Mouse (Mus musculus) kidney, adult 2 months (tissue): ENCODE measurements at regions not wholly inside any gene's neighbourhood (a gene's known extent, or its start where the extent isn't known, plus 50 kb on each side); places are given as distances from the start of the nearest gene placed in this dataset.
"Not testable (repeated sequence)": the region's sequence is repeated elsewhere in the genome, so short reads cannot be mapped to it uniquely, and the experiment has no call there.

Experiments used
- DNase-seq: peaks from one replicate; pipeline ENCODE4 v3.0.0; 2021
- H3K27ac ChIP-seq: fragments of 200-500 bp; 2 replicates; pipeline ENCODE4 v1.5.1; 2012; ENCODE audit warnings: low read depth, low read length, control low read depth, inconsistent platforms; ENCODE audit not compliant: insufficient read depth
- H3K27me3 ChIP-seq: fragments of 200-500 bp; replicated peaks from 2 replicates; pipeline ENCODE4 v1.6.1; 2012; ENCODE audit warnings: mild to moderate bottlenecking, moderate library complexity, low read length, inconsistent platforms; ENCODE audit not compliant: control insufficient read depth, insufficient read depth
- H3K36me3 ChIP-seq: fragments of 200-500 bp; 2 replicates; pipeline ENCODE4 v1.6.1; 2012; ENCODE audit warnings: mild to moderate bottlenecking, moderate library complexity, low read length, inconsistent platforms; ENCODE audit not compliant: control insufficient read depth, insufficient read depth
- H3K4me1 ChIP-seq: fragments of 200-500 bp; 2 replicates; pipeline ENCODE4 v1.6.1; 2011; ENCODE audit warnings: low read length; ENCODE audit not compliant: control insufficient read depth, insufficient read depth
- H3K4me3 ChIP-seq: fragments of 200-500 bp; 2 replicates; pipeline ENCODE4 v1.5.1; 2011; ENCODE audit warnings: mild to moderate bottlenecking, low read depth, low read length, control low read depth; ENCODE audit not compliant: insufficient read depth
- CTCF ChIP-seq: fragments of 200-500 bp; conservative IDR thresholded peaks from 2 replicates; pipeline ENCODE4 v1.5.1; 2011; ENCODE audit warnings: low read depth, mild to moderate bottlenecking, control low read depth, low read length, moderate library complexity, mixed read lengths; ENCODE audit not compliant: insufficient read depth, insufficient read length
- POLR2A ChIP-seq: fragments of 200-500 bp; IDR thresholded peaks from one replicate; pipeline ENCODE4 v1.6.1; 2011; ENCODE audit warnings: low read depth, low read length, control low read depth
- WGBS: fragments of 180-500 bp; shearing (Covaris S2); methylation state at CpG from one replicate; pipeline ENCODE4 v1.1.7; 2018; 5-methylcytosine and 5-hydroxymethylcytosine counted together

DNA sequence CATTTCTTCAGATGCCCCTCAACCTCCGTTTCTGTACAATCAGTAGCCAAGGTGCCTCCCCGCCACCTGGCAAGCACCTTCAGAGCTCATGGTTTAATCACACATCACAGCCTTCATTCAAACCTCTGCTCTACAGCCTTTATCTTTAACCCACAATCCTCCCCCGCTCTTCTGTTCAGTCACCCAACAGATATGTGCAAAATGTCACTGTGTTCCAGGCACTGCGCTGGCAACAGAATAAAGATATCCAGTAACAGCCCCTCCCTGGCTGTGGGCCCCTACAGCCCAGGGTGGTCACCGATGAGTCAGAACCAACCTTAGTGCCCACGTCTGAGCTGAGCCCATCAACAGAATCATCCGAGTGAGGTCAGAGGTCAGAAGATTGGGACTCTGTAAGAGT, 54.3 kb upstream of the Ddr1 start:
- Histone ChIP-seq H3K4me1 (no peaks in the 10 kb centered on the region), H3K27me3 (no peaks in the 10 kb centered on the region), H3K27ac (no peak overlapping the region), H3K36me3 (no peaks in the 10 kb centered on the region), H3K4me3 (no peak overlapping the region)
- 63% methylated on average over 7 of the region's 7 CpGs for WGBS
- no peak for DNase-seq
- TF ChIP-seq POLR2A (no peak), CTCF (no peak)

- DNase-seq, result peak; percentile 42
- Histone ChIP-seq H3K27me3 (no peaks in the 10 kb centered on the region), H3K4me1 (no peaks in the 10 kb centered on the region), H3K4me3 (no peak overlapping the region), H3K27ac (no peak overlapping the region), H3K36me3 (no peaks in the 10 kb centered on the region)
- TF ChIP-seq POLR2A, result no peak
- TF ChIP-seq CTCF, result no peak
- 58% methylated on average over 6 of the region's 6 CpGs for WGBS
These were observed 55.3 kb upstream of the Ddr1 start for GRCm38 (mm10) chr17:35759740-35760139.

DNA sequence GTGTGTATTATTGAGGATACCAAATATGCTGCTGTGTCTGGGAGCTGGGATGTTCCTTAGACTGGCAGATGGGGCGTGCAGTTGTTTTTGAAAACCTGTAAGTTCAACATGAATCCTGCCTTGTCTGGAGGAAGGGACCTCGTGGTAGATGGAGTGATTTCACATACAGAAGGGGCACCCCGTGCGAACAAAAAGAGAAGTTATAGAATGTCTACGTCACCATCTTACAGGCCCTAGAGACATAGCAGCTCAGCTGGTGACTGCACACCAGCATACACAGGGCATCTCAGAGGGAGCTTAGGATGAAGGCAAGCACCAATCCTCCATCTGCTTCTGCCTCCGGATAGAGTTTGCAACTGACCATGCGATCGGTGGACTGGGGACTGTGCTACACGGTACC, 58.2 kb upstream of the Ddr1 start:
- no peak for DNase-seq
- H3K27ac ChIP-seq, result no peak overlapping the region
- H3K36me3 ChIP-seq, result no peaks in the 10 kb centered on the region
- TF ChIP-seq CTCF, result no peak
- no peak for TF ChIP-seq POLR2A
- H3K4me1 ChIP-seq, result no peaks in the 10 kb centered on the region
- no peaks in the 10 kb centered on the region for H3K27me3 ChIP-seq
- 89% methylated on average over 9 of the region's 9 CpGs for WGBS
- no peak overlapping the region for H3K4me3 ChIP-seq

DNA sequence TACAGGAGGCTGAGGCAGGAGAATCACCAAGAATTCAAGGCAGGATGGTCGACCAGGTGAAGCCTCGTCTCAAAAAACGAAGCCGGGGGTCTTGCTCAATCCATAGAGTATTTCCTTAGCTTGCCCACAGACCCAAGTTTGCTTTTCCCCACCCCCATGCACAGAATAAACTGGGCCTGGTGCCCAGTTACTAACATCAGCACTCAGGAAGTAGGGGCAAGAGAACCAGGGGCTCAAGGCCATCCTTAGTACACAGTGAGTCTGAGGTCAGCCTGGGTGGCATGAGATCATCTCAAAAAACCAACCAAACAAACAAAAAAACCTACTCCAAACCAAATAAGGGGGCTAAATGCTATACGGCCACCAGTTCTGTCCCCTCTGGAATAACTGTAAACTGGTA, 58.4 kb upstream of the Ier3 start:
- TF ChIP-seq CTCF (no peak), POLR2A (no peak)
- Histone ChIP-seq H3K27me3 (no peaks in the 10 kb centered on the region), H3K4me3 (no peak overlapping the region), H3K27ac (no peak overlapping the region), H3K4me1 (no peaks in the 10 kb centered on the region), H3K36me3 (no peaks in the 10 kb centered on the region)
- 92% methylated on average over 5 of the region's 5 CpGs for WGBS
- no peak for DNase-seq

DNA sequence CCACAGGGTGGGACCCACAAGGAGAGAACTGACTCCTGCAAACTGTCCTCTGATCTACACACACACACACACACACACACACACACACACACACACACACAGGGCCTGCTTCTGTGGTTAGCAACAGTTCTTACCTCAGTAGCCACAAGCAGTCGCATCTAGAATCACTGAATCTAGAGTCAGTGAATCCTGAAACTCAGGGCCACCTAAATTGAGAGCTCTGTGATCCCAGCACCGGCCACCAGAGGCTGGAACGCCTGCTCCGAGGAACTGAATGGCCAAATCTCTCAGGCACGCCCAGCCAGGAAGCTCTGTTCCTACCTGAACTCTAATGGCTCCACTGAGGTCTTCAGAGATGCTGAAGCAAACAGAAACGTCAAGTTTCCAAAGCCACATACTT, 57.6 kb upstream of the Ier3 start:
- Histone ChIP-seq H3K36me3 (no peaks in the 10 kb centered on the region), H3K27me3 (no peaks in the 10 kb centered on the region), H3K4me1 (no peaks in the 10 kb centered on the region), H3K4me3 (no peak overlapping the region), H3K27ac (no peak overlapping the region)
- 37% methylated on average over 6 of the region's 6 CpGs for WGBS
- TF ChIP-seq POLR2A (no peak), CTCF (no peak; the same call in 1 of the 2 replicates)
- DNase-seq, result peak; percentile 44

GRCm38 (mm10) chr17:35766406-35766805, 55.1 kb upstream of the Ier3 start:
- DNase-seq, result no peak
- Histone ChIP-seq H3K27ac (no peak overlapping the region), H3K36me3 (no peaks in the 10 kb centered on the region), H3K4me1 (no peaks in the 10 kb centered on the region), H3K27me3 (no peaks in the 10 kb centered on the region), H3K4me3 (no peak overlapping the region)
- TF ChIP-seq CTCF (no peak), POLR2A (no peak)
- WGBS, result 52% methylated on average over 9 of the region's 9 CpGs

GRCm38 (mm10) chr17:35769175-35769960, 52.1 kb upstream of the Ier3 start:
- Histone ChIP-seq H3K4me1 (no peaks in the 10 kb centered on the region), H3K4me3 (no peak overlapping the region), H3K27ac (no peak overlapping the region), H3K27me3 (no peaks in the 10 kb centered on the region), H3K36me3 (no peaks in the 10 kb centered on the region)
- TF ChIP-seq CTCF (no peak), POLR2A (no peak)
- no peak for DNase-seq
- WGBS, result 85% methylated on average over 5 of the region's 5 CpGs

DNA sequence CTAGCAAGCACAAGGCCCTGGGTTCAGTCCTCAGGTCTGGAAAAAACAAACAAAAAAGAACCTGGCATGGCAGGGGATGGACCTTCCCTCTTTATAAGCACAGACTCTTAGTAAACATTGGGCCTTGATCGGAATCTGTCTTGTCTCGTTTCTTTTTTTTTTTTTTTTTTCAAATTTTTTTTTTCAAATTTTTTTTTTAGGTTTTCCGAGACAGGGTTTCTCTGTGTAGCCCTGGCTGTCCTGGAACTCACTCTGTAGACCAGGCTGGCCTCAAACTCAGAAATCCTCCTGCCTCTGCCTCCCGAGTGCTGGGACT, 51.6 kb upstream of the Ier3 start:
- not testable (repeated sequence) for DNase-seq, H3K4me3 ChIP-seq, H3K27me3 ChIP-seq, H3K36me3 ChIP-seq, H3K27ac ChIP-seq, H3K4me1 ChIP-seq
- WGBS, result 81% methylated on average over 4 of the region's 4 CpGs
